Mouse (Mus musculus): ENCODE measurements at regions not wholly inside any gene's neighbourhood (a gene's known extent, or its start where the extent isn't known, plus 50 kb on each side); places are given as distances from the start of the nearest gene placed in this dataset.

DNA sequence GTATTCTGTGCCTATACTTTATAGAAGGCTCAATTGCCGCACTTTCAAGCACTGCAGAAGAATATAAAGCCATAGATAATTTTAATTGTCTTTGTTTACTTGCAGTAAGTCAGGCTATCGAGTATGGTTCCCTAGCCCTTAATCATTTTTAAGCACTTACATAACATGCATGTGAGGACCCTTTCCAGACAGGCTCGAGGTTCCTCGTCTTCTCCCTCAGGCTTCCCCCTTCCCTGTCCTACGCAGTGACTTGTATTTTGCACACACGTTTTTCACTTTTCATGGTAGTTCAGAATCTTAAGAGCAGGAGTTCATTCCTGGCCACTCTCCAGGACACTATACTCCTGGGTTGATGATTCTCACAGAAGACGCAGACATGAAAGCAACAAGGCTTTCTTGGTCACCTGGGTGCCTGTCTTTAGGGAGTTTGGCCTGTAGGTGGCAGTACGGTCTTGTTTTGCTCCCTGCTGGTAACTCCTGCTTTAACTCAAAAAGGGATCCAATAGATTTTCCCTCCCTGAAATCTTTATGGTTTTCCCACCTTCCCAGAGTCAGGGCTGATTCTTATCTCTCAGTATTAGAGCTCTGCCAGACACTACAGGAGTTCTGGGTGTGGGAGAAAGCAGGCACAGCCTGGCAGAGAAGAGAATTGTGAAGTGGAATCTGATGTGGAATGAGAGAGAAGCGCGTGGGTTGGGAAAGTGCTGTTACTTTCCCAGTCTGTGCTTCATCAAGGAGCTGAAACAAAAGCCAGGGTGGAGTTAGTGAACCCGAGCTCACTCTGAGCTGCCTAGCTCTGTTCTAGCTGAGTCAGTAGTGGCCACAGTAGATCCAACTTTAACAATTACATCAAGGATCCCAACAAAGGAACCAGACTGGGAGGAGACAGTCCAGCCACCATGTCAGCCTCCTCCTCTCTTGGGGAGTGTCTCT lies 346.5 kb upstream of the Cobl start:
- Histone ChIP-seq H3K4me2 (peak overlapping the region; percentile 50), H3K4me3 (ENCODE audit: low read depth, low read length) (no peak overlapping the region), H3K9me3 (replicated peaks; ENCODE audit: control insufficient read depth, low read length) (no peaks in the 10 kb centered on the region), H3K36me3 (ENCODE audit: control insufficient read depth, insufficient read depth, low read length) (no peaks in the 10 kb centered on the region), H3K9ac (ENCODE audit: low read depth, low read length) (peak overlapping the region; percentile 44; the same call in 1 of the 2 replicates), H3K4me1 (ENCODE audit: control insufficient read depth, insufficient read depth, low read length) (no peaks in the 10 kb centered on the region), H3K27ac (ENCODE audit: low read depth, low read length) (no peak overlapping the region), H3K27me3 (ENCODE audit: control insufficient read depth, insufficient read depth, low read length) (no peaks in the 10 kb centered on the region)
- peak; percentile 59; the same call in 1 of the 2 replicates for ATAC-seq (replicated peaks; ENCODE audit: insufficient number of reproducible peaks, low FRiP score, low TSS enrichment)
- 41% methylated on average over 11 of the region's 11 CpGs for WGBS (ENCODE audit: insufficient replicate concordance)
